Mouse (Mus musculus) ES-Bruce4 (cell line): ENCODE data around the gene Ablim2.

Source experiments
- CTCF ChIP-seq: IDR thresholded peaks from one replicate; pipeline ENCODE4 v1.8.1; 2011; ENCODE audit warnings: low read depth, low read length
- EP300 ChIP-seq: IDR thresholded peaks from 2 replicates; pipeline ENCODE4 v1.6.1; 2011; ENCODE audit warnings: low read depth, low read length; ENCODE audit not compliant: insufficient read depth
- POLR2A ChIP-seq: IDR thresholded peaks from one replicate; pipeline ENCODE4 v1.8.1; 2011; ENCODE audit warnings: low read length; ENCODE audit not compliant: insufficient read depth

DNA sequence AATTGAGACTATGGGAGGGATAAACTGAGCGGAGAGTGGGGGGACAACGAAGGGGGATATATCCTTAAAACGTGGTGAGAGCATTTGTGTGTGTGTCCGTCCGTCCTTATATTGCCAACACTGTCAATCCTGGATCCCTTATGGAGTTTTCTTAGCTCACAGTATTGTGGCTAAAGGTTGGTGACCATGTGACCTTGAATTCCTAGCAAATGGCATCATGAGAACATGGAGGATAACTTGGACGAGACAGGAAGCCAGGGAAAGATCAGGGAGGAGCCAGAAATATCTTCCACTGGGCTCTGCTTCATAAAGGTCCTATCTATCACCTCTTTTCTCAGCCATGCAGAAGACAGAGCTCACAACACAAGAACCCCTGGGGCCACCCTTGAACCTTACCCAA lies 165.8 kb downstream of the Ablim2 start:
- TF ChIP-seq CTCF, result no peak
- TF ChIP-seq POLR2A, result no peak
- TF ChIP-seq EP300, result no peak
